Mouse (Mus musculus) yolk sac, embryonic 10.5 days (tissue): ENCODE data around the gene Dao.

Source experiments
- DNase-seq: peaks from one replicate; pipeline ENCODE4 v3.0.0-alpha.2; 2017; ENCODE audit warnings: low spot score

Gene Dao

DNA sequence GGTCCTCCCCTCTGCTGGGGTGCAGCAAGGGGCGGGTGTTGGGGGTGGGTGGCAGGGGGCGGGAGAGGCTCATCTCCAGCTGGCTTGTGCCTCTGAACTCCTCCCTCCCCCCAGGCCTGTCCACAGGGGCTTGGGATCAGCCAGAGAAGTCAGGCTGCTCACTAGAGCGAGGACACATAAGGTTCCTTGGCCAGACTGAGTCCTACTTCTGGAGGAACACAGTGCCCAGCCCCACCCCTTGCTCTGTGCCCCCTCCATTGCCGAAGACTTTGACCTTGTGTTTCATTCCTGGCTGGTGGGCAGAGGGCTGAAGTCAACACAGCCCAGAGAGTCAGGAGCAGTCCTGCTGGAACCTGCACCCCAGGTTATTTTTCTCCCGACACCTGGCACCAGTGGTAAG is at the start of gene Dao:
TSS of gene Dao (plus strand) at position 162 of the 400 bp plus-strand sequence.
- no peak for DNase-seq

DNA sequence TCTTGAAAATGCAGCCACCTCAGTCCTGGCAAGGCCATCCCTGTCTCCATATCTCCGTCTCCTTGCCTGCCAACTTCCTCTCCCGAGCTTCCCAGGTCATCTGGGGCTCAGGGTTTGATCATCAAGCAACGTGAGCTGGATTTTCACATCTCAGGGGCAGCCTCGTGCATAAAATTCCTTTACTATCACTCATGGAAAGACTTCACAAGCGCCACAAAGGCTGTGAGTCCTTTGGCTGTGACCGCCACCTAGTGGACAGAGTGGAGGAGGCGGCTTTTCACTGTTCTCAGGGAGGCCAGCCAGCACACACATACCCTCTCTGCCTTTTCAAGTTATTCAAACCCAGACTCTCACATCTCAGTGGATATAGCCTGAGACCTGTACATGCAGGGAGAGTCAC is 49.1 kb upstream of the Dao start:
- DNase-seq = peak; percentile 75

DNA sequence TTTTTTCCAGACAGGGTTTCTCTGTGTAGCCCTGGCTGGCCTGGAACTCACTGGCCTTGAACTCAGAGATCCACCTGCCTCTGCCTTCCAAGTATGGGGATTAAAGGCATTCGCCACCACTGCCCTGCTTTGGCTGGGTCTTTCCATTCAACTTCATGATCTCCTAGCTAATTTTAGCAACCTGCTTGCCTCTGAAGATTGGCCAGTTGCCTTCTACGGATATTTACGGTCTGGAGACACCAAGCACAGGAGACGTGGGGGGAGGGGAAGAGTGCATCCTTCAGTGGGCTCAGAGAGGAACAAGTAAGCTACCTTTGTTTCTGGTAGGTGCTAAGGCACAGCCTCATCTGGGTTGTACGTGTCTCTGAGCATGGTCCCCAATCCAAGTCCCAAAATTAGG is 48.2 kb upstream of the Dao start:
- DNase-seq = no peak

DNA sequence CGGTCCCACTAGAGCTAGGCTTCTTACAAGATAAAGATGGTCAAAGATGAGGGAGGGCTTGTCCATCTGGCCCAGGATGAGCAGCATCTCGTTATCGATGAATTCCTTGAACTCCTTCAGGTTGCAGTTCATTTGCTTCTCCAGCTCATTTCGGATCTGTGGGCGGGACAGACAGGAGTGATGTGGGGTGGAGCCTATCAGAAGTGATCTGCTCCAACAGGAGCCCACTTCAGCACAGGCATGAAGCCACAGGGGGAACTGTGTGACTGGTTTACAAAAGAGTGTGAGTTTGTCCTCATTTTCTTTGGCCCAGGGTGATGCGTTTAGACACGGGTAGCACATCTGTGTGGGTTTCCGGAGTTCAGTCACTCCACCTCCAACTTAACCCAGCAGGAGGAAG is 47.8 kb upstream of the Dao start:
- DNase-seq = no peak

DNA sequence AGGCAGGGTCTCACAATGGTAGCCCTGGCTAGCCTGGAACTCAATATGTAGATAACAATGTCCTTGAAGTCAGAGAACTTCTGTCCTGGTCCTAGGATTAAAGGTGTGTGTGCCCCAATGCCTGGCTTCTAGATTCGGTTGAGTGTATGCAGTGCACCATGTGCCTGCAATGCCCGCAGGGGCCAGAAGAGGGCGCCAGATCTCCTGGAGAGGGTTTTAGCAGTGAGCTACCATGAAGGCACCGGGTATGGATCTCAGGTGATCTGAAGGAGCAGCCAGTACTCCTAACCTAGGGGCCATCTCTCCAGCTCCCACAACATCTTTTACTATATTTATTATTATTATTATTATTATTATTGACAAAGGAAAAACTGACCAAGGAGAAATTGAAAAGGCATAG is 47.0 kb upstream of the Dao start:
- peak; percentile 72 for DNase-seq

DNA sequence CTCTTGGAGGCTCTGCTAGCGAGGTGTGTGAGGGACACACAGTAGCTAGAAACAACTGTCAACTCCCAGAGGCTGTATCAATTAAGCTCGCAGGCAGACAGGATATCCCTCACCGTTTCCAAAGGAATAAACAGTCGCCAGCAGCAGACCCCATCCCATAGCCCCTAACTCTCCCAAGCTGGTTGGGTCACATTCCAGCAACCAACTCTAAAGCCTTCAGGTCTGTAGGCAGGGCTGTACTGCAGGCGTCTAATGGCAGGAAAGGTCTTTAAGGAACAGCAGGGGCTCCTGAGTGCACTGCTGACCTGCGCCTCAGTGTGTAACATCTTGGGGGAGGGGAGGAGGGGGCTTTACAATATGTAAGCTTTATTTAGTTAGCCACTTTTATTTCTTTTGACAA is 44.5 kb upstream of the Dao start:
- no peak for DNase-seq

DNA sequence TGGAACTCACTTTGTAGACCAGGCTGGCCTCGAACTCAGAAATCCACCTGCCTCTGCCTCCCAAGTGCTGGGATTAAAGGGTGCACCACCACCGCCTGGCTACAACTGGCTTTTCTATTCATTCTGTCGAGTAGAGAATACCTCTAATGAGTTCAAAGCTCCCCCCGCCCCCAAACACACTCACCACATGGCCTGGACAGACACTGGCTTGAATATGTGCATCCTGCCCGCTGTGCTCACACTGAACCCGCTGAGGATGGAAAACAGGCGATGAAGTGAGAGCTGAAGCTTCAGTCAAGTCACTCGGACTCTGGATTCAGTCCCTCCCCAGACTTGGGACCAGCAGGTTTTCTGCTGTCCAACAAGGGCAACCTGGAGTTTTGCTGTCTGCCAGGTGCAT is 43.1 kb upstream of the Dao start:
- DNase-seq = no peak

DNA sequence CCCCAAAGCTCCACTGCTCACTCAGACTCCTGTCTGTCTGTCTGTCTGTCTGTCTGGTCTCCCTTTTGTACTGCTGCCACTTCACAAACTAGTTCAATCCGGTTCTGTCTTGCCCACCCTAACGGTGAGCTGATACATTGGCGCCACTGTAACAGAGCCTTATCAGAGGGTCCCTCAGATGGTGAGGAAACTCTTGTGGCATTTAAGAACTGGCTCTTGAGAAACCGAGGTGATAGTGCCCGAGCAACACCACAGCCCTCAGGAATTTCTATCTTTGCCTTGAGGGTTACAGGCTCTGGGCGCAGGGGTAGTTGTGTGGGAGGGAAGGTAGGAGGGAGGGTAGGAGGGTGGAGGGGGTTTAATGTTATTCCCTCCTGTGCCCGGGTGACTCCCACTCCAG is 41.7 kb upstream of the Dao start:
- DNase-seq = no peak

DNA sequence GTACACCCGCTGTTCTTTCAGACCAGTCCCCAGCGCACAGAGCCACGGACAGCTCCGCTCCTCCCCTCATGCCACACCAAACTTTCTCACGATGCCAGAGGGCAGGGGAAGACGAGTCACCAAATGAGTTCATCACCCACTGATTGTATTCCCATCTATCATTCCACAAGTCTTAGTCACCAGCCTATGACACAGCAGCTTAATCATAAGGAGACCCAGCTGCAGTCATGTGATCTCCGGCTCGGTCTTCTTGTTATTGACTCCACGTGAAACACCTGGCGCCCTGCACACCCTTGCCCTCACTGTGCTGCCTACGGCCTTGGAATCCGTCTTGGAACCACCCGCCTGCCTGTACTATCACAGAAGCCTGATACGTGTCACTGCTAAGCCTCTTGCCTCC is 38.5 kb upstream of the Dao start:
- DNase-seq = no peak

DNA sequence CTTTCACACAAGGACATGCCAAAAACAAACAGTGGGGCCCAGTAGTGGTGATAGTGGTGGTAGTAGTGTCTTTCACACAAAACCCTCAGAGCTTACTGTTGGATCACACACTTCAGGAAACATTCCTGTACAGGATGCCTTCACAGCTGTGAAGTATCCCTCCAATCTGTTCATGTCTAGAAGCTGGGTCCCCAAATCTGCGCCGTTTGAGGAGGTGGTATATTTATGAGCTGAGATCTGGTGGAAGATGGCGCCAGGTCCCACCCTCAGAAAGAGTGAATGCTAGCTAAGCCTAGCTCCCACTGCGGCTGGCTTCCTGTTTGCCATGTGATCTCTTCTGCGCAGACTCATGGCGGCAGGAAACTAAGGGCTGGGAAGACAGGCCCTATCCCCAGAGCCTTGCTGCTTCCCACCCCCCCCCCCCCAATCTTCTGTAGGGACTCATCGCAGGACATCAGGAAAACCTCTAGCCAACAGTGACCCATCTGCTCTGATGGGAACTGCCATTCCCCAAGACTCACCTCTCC is 37.8 kb upstream of the Dao start:
- no peak for DNase-seq

DNA sequence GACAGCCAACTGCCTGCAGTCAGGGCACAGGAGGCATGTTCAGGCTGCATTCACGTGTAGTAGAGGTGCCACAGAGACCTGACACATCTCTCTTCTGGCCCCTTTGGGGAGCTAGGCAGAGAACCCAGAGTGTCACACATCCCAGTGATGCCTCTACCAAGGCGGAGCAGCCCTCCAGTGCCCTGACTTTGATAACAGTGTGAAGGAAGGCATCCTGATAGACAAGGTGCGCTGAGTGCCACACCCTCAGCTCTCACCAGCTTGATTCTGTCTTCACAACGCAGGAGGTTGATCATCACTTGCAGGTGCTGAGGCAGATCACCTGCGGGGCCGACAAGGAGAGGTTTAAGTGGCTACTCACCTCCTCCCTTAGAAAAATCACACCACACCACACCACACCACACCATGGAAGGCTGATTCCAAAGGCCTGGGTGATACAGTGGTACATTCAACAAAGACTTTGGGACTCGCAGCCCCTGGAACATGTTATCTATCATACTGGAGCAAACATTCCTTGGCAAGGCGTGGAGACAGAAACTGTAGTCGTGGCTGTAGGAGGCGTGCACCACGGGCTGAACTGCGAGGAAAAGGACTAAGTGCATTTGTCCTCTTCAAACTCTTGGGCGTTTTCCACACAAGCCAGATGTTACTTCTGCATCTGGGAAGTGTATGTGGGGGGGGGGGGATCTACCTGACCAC is 36.9 kb upstream of the Dao start:
- DNase-seq = no peak

DNA sequence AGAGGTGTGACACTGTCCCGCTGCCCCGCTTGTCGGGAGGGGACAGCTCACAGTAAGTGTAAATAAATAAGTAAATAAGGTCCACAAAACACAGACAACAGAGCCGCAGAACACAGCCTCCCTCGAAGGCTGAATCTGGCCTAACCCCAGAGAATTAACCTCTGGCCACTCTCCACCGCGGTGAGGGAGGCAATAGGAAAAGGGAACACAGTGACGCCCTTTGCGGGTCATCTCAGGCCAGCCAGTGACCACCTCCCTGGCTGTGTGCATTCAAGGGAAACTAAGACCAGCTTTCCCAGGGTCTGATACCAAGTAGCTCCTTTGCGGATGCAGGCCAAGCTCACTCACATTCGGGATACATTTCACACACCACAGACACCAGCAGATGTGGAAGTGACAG is 35.1 kb upstream of the Dao start:
- DNase-seq = no peak

DNA sequence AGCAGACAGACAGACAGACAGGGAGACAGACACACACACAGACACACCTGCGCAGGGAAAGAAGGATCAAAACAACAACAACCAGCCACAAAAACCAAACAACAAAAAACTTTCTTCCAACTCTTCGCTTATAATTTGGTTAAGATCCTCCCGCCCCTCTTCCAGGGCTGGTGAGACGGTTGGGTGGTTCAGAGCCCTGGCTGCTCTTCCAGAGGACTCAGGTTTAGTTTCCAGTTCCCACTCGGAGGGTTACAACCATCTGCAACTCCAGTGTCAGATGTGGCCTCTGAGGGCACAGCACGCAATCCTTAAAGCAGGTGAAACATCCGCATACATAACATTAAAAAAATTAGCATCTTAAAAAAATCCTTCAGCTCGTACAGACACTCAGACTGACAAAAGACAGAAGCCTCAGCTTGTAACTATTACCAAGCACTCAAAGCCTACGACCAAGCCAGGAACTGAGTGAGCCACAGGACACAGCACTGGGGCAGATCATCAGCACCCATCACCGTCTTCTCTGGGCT is 32.0 kb upstream of the Dao start:
- no peak for DNase-seq

DNA sequence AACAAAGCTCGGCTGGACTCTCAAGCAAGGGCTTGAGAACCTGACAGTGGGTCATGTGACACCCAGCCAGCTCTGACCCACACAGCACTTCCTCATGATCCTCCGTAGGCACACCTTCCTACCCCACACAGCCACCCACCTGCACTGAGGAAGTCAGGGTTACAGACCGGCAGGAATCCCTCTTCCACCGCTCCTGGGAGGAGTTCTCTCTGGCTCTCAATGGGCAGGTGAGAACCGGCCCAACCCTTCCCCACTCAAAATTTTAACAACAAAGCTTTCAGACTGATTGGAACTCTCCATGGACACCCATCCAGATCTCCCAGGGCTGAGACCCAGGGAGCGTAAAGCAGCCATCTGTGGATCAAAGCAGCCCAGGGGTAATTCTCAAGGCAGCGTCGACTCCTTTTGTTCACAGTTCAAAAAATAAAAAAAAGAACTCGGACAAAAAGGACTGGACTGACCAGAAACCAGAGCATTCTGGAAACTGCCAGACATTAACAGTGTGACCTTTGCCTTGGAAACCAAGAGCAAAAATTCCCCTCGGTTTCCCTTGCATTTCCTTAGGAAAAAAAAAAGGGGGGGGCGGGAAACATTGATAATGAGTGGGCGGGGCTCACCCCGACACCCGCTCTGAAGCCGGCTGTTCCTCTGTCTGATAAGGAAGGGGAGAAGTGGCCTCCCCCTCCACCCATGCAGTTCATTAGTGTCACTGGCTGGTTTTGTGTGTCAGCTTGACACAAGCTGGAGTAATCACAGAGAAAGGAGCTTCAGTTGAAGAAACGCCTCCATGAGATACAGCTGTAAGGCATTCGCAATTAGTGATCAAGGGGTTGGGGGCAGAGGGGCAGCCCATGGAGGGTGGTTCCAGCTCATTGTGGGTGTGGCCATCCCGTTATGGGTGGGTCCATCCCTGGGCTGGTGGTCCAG is 30.7 kb upstream of the Dao start:
- DNase-seq = peak; percentile 74

DNA sequence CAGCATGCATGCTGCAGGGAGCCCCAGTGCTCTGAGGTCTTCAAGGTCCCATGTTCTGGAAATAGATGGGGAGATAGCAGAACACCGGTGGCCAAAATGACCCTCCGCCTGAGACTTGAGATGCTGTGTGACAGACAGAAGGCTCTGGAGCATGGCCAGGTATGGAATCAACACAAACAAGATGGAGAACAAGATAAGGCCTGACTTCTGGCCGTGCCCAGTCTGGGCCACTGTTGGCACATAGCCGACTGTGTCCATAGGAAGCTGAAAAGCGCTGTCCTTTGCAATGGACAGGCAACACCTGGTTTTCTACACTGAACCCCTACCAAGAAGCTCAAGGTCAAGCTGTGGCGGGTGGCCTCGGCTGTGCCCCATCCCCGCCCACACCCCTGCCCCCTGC is 29.7 kb upstream of the Dao start:
- DNase-seq = no peak

DNA sequence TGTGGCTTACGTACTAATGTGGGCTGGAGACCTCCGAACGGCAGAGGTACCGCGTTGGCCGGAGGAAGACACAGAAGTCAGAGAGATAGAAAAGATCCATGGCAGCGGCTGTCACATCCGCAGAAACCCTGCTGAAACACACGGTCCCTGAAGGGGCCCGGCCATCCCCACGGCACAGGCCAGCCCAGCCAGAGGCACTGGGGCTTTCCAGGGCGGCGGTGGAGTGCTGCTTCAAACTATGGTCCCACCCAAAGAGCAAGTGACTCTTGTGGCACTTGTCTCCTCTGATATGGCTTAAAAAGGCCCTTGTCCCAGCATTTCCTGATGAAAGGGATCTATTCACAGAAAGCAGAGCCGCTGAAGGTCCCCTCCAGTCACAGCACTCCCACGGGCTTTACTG is 28.9 kb upstream of the Dao start:
- no peak for DNase-seq

DNA sequence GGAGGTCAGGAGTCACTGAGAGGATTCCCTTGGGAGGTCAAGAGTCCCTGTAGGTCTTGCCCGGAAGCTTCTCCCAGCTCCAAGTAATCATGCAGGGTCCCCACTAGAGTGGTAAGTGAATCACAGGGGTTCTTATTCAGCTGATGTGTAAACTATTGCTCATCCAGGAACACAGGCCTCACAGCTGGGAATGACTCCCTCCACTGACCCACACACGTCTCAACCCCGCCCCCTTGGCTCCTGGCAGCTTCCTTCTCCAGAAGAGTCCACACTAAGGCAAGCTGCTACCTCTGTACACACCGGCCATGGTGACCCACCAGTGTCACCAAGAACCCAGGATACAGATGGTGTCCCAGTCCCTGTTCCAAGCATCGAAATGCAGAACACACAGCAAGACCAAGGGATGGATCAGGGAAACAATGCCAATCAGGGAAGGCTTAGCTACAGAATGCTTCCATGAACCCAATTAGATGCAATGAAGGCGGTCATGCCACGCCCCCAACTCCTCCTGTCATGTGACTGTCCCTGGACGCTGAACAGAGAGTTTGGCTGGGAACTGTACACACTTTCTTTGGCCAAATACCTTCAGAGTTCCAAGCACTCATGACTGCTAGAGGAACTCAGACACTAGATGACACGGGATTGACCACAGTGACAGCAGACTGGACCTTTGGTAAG is 27.8 kb upstream of the Dao start:
- peak; percentile 40 for DNase-seq

DNA sequence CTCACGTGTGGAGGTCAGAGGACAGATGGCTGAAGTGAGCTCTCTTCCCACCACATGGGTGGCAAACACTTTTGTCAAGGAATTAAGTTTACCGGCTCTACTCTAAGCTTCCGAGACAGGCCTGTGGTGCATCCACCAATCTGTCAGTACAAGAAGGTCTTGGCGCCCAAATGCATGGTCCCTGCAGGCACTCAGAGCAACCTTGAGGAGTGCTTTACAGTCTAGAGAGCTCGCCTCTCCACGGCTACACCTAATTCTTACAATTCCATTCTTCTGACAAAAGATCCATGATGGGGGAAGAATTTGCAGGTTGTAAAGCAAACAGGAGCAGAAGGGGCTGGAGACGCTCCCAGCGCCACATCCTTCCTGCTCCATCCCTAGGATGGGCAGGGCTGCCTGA is 26.9 kb upstream of the Dao start:
- no peak for DNase-seq

DNA sequence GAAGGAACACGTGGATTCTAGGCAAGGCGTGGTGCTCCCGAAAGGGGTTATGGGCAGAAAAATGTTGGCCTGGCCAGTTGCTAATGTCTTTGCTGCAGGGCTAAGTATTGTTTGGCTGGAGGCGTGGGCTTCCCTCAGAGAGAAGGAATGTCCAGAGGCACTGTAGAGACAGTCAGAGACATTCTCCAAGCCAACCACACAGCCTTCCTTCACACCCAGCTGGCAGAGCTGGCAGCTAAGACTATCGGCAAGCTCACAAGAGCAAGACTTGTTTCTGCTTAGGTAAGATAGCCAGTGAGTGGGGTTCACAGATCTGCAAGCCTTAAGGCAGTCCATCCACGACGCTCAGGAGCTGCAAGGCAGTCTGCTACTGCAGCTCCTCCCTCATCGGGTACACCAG is 26.2 kb upstream of the Dao start:
- no peak for DNase-seq

DNA sequence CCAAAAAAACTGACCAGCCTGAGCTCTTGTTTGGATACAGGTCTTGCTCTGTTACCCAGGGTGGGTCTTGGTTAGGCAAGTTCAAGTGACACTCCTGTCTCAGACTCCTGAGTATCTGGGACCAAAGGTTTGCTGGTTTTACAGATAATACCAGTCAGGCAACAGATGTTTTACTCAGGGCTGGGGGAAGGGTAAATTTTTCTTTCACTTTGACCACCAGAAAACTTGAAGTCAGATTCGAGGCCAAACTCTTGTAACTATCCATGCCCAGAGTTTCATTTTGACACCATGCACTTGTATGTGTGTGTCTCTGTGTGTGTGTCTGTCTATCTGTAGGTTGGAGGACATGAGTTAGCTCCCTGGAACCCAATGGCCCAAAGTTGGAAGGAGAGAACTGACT is 23.0 kb upstream of the Dao start:
- no peak for DNase-seq

DNA sequence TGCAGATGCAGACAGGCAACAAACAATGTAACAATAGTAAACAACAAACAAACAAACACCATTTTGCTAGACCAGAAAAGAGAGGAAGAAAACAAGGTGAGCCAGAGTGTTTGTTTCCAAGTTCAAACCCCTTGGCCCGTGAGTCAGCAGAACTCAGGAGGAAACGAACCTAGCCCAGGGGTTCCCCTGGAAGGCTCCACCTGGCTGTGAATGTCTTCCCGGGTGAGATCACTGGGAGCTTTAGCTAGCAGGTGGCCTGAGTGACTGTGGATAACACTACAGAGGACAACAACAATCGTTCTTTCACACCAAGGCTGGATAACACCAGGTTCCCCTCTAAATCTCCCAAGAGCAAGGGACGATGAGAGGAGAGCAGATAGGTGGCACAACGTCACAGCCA is 22.3 kb upstream of the Dao start:
- no peak for DNase-seq

DNA sequence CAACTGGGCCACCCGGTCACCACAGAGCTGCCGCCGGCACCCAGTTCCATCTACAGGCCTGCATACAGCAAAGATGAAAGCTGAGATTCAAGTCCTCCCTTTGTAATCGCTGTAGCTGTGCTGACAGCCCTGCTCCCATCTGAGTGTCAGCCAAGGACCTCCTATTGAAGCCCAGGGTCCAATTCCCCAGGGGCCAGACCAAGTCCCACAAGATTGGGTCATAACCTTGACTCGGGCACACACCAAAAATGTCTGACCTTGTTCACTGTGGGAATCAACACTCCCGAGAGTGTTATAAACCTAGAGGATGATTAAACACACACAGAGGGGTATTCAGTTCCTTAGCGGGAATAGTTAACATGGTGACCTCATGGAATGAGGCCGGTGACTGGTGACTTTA is 21.7 kb upstream of the Dao start:
- DNase-seq = no peak

DNA sequence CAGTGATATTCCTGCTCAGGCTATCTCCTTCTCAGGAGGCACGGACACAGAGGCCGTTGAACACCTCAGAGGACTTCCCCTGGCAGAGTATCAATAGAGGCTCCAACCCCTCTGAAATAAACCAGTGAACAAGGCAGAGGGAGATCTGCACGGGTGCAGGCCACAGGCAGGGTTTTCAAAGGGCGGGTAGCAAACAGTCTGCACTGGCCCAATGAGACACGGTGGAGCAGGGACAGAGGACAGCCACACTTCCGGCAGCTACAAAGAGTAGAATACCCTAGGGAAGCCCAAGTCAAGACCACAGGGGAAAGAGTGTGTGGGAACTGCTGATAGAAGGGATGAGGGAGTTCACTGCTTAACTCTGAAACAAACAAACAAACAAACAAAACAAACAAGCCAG is 20.0 kb upstream of the Dao start:
- no peak for DNase-seq
